Mouse (Mus musculus): Measurements from ENCODE around the gene Zdhhc6.

GRCm38 (mm10) chr19:55350673-55351378 lies 35.0 kb upstream of the Zdhhc6 start:
- TF ChIP-seq TAL1 (conservative IDR thresholded peaks at IDR 0.05; ENCODE audit: low read depth, low read length), result no peak
- TF ChIP-seq GATA1 (IDR thresholded peaks at IDR 0.05; ENCODE audit: borderline replicate concordance, low read length), result no peak
- no peak for TF ChIP-seq CTCF (IDR thresholded peaks at IDR 0.05; ENCODE audit: low read depth, low read length)
- TF ChIP-seq GATA2 (IDR thresholded peaks at IDR 0.05; ENCODE audit: borderline replicate concordance, low read depth, low read length), result no peak
- TF ChIP-seq POLR2AphosphoS5 (IDR thresholded peaks at IDR 0.05; ENCODE audit: insufficient replicate concordance, low read depth, low read length), result no peak
